Mouse (Mus musculus) cerebellum, adult 11-12 months (tissue): Measurements from ENCODE around the gene Naxd.
"Not testable (repeated sequence)": the region's sequence is repeated elsewhere in the genome, so short reads cannot be mapped to it uniquely, and the experiment has no call there.

ENCODE experiments used
- DNase-seq: peaks from one replicate; pipeline ENCODE4 v3.0.0; 2022

Naxd gene

DNA sequence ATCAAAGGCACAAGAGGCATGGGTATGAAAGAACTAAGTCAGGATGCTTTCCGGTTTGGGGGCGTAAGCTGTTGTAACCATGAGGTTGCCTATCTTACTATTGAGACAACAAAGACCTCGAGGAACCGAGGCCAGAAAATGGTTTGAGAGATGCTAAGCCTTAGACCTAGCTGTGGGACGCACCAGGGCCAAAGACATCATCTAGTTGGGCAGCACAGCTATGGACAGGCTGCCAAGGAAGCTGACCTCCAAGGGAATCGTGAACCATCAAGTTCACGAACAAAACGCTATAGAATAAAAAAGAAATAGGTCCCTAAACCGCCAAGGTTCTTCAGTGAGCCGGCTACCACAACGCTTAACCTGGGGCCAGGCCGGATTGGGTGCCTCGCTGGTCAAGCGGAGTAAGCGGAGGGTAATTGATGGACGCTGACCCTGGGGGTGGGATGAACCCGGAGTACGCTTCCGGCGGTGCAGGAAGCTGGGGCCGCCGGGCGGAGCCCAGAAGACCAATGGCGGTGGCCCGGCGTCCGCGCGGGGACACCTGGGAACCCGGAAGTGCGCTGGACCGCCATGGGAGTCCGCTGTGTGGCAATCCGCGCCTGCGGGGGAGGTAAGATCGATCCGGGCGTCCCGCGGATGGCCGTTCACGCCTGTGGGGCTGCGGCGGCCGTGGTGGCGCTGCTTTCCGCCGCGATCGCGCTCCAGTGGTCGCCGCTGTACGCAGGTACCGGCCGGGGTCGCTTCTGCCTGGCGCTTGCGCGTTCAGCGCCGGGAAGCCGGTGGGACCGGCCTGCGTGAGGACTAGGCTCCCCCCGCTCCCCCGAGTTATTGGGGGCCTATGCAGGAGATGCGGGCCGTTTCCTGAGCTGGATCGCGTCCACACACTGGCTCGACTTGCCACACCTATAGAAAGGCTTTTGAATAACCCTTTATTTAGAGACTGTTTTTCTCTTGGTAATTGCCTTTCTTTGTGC, at the start of gene Naxd:
Gene Naxd, plus strand, starts transcription at position 490 of the 974 bp plus-strand sequence.
- DNase-seq: peak; percentile 90

GRCm38 (mm10) chr8:11447910-11448570, 49.3 kb upstream of the Naxd start:
- DNase-seq: no peak

DNA sequence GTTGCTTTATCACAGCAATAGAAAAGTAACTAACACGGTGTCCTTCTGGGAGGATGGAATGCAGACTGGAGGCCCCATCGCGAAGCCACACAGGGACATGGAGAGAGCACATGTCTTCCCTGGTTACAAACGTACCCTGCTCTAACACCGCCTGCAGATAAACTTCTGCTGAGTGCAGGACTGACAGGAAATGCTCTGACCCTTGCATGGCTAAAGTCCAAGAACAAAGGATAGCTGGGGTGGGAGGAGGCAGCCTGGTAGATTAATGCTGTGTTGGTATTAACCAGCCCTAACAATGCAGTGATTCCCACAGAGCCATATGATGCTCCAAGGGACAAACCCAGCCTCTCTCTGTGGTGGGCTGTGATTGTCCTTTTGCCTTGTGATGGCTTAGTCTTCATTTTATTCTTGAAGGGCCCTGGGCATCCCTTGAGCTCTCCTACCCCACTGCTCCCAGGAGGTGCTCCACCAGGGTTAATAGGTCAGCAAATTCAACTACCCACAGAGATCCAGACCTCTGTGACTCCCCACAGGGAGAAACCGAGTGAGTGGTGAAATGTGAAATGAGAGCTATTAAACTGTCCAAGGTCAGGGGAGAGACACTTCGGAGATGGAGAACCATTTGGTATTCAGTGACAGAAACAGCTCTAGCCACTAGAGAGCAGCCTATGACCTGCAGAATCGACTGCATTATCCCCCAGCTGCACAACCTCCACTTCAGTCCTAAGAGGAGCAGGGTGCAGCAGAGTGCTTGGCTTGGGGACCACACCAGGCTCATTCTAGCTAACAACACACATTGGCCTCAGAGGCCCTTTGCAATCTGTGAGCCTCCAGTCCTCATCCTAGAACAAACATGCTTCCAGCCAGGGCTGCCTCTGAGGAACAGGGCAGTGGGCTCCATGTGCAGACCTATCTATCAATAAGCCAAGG, 46.9 kb upstream of the Naxd start:
- DNase-seq: no peak

- no peak for DNase-seq
Measured at GRCm38 (mm10) chr8:11452152-11452551, 45.2 kb upstream of the Naxd start.

DNA sequence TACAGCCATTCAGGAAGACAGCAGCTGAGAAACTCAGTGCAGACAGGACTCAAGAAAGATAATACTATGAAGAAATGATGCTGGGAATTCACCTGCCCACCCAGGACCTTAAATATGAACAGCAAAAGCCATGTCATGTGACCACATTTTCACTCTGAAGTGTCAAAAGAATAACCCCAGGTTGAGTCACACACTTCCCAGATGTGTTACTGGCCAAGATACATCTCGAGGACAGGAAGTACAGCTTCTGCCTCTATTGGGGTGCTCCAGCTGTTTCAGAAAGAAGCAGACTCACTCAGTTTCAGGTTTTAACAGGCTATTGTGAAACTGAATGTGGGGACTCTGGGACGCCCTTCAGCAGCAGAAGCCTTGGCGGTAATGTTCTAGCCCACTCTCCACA, 44.7 kb upstream of the Naxd start:
- no peak for DNase-seq

GRCm38 (mm10) chr8:11452974-11453373, 44.3 kb upstream of the Naxd start:
- no peak for DNase-seq

GRCm38 (mm10) chr8:11454228-11454627, 43.1 kb upstream of the Naxd start:
- no peak for DNase-seq

GRCm38 (mm10) chr8:11457278-11457677, 40.0 kb upstream of the Naxd start:
- no peak for DNase-seq

GRCm38 (mm10) chr8:11457981-11458836, 39.1 kb upstream of the Naxd start:
- DNase-seq: no peak

DNA sequence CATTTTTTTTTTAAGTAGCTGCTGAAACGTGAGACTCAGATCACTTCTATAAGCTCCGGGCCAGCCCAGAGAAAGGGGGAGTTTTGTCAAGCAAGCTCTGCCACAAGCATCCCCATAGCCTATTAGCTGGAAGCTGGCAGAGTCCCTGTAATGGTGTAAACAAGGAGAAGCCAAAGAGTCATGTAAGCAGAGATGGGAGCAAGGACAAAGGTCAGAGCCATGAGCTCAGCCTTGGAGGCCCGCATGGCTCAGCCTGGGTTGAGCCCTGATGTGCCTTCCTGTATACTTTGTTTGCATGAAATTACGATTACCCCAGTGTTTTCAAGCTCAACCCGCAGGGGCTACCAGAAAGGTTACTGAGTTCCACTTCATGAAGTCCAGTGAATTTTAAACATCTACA, 38.3 kb upstream of the Naxd start:
- DNase-seq: no peak

GRCm38 (mm10) chr8:11460934-11461333, 36.4 kb upstream of the Naxd start:
- no peak for DNase-seq

GRCm38 (mm10) chr8:11461847-11462246, 35.5 kb upstream of the Naxd start:
- DNase-seq: peak; percentile 72

GRCm38 (mm10) chr8:11462641-11463040, 34.7 kb upstream of the Naxd start:
- DNase-seq: no peak

- no peak for DNase-seq
Measured at GRCm38 (mm10) chr8:11463541-11463888, 33.8 kb upstream of the Naxd start.

DNA sequence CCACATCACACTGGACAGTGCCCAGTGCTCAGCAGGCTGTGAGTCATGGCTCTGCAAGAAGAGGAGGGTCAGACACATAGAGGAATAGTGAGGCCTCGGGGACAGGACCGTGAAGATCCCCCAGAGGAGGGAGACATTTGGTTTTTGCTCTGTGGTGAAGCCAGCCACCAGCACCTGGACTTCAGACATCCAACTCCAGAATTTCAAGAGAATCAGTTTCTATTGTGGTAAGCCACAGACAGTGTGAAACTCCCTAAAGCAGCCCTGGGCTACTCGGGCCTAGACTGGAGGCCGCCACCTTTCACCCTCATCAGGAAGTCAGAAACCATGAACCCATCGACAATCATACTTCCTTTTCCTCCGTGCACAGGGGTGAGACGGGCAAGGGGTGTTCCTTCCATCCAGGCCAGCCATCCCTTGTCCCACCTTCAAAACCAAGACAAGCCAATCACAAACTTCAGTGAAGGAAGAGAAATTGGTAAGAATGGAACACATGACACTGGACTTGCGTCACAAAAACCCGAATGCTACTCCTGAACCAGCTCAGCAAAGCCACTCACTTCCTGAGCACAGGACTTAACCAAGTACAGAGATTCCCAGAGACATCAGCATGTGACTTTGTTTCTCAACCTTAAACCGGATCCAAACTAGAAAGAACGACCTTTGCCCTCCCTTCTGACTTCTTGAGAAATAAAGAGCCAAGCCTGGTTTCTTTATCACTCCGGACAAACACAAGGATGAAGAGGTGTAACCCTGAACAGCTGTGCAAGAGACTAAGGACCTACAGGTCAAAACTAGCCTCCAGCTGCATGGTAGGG, 33.2 kb upstream of the Naxd start:
- no peak for DNase-seq

DNA sequence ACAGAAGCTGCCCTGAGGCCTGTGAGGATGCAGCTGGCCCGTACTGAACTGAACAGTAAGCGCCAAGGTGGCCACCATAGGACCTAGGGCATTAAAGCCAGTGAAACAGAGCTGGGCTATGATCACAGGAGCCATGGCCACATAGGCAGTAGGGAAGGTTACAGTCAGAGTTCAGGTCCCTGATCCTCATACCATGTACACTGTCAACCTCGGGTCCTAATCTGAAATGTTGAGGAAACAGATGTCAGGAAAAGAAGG, 32.7 kb upstream of the Naxd start:
- DNase-seq: no peak

DNA sequence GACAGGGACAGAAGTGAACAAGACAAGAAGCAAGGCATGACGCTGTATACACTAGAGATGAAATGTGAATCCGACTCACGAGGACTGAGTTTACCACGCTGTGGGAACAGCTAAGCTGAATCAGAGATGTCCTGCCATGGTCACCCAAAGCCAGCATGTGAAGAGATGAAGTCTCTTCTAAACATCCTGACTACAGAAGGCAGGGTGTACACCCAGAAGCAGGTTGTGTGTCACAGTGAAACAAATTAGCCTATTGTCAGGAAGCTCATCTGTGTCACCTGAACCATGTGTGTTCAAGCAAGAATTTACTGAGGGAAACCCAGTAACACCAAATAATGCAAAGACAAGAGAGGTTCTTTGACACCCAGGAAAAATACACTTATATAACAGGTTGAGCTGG, 31.7 kb upstream of the Naxd start:
- DNase-seq: no peak

GRCm38 (mm10) chr8:11466528-11466927, 30.8 kb upstream of the Naxd start:
- DNase-seq: not testable (repeated sequence)

DNA sequence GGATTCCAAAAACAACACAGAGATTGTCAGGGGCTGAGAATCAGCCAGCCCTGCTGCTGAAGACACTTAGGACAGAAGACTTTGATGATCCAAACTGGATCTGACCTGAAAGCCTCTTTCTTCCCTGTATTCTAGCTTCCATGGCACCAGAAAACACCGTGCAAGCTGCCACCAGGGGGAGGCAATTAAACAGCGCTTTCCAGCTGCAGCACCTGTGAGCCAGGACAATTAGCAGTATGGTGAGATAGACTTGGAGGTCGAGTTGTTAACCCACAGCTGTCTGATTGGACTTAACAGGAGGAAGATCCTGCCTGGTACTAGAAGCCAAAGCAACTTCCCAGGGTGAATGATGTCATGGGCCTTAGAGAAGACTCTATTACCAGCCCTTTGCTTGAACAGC, 28.2 kb upstream of the Naxd start:
- no peak for DNase-seq

DNA sequence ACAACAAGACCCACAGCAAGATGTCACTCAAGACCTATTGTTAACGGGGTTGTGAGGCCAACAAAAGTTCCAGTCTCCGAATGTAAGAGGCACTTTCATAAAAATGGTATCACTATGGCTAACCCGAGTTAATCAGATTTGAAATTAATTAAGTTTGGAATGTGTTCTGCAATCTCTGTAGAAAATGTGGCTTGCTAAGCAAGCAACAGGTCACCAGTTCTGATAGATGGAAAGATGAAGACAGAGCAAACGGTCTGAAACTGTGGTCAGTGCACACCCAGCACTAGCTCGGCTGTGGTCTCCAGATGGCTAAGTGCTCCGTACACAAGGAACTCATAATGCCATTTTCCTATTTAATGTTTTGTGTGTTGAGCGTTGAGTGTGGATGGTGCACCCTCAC, 26.6 kb upstream of the Naxd start:
- DNase-seq: no peak

GRCm38 (mm10) chr8:11471309-11471708, 26.0 kb upstream of the Naxd start:
- DNase-seq: no peak

- no peak for DNase-seq
Measured at GRCm38 (mm10) chr8:11473072-11473471, 24.2 kb upstream of the Naxd start.
